In the genomic region with DNA sequence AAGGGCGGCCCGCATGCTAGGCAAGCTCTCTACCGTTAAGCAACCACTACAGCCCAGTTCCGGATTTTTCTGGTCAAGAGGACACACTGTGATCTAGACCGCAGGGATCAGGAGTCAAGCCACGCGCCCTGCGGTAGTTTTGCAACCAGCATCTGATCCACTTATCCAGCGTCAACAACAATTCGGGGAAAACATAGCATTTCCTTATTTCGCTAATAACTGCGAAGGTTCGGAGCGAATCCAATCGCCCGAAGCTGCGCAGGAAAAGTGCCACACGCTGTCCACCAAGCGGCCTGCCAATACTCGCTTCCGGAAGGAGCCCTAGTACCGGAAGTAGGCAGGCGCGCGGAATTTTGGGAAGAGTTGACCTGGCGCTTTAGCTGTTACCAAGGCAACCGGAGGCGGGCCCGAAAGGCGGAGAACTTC, we compare ENCODE assay signal across 7 mouse cellular contexts. TPM values are rescaled to one million over a fixed set of nuclear protein-coding genes. Genes with fewer than 3 reads are reported as not detected.
A peak's percentile ranks its signal among the peaks of the same experiment; 100 is the strongest.
DNase-seq lines count a peak whose midpoint lies in the region; ATAC-seq lines count a peak whose summit lies in the region.

No protein-coding gene starts in this region.

- H3K27me3 ChIP-seq in embryonic facial prominence, embryonic 12.5 days: no peaks in the 10 kb centered on the region
- H3K27me3 ChIP-seq in limb, embryonic 11.5 days (ENCODE audit: control insufficient read depth, insufficient read depth, low read length): no peaks in the 10 kb centered on the region
- H3K27me3 ChIP-seq in midbrain, embryonic 14.5 days (ENCODE audit: control insufficient read depth, insufficient read depth, low read length): no peaks in the 10 kb centered on the region

- H3K27ac ChIP-seq in embryonic facial prominence, embryonic 12.5 days: peak overlapping the region; percentile 74; the same call in 1 of the 2 replicates
- no peak overlapping the region for H3K27ac ChIP-seq in limb, embryonic 11.5 days (replicated peaks; ENCODE audit: low read depth, low read length)
- H3K27ac ChIP-seq in midbrain, embryonic 14.5 days (replicated peaks; ENCODE audit: low read depth, low read length): peak overlapping the region; percentile 79

- peak; percentile 95 for DNase-seq in adrenal gland, postnatal 25 days
- peak; percentile 99 for DNase-seq in heart, adult 11 months
- DNase-seq in kidney, adult 18-20 months: peak; percentile 93
- peak; percentile 96 for DNase-seq in limb, embryonic 11.5 days (ENCODE audit: low spot score)
- DNase-seq in midbrain, embryonic 14.5 days: peak; percentile 98
- peak; percentile 81 to 85 for DNase-seq in spleen, adult 18-20 months

- peak overlapping the region; percentile 62 for H3K4me2 ChIP-seq in embryonic facial prominence, embryonic 12.5 days (replicated peaks)
- peak overlapping the region; percentile 54 for H3K4me2 ChIP-seq in limb, embryonic 11.5 days (ENCODE audit: low read depth, severe bottlenecking)
- peak overlapping the region; percentile 80 for H3K4me2 ChIP-seq in midbrain, embryonic 14.5 days (ENCODE audit: low read length)

- H3K4me3 ChIP-seq in embryonic facial prominence, embryonic 12.5 days: peak overlapping the region; percentile 44
- H3K4me3 ChIP-seq in limb, embryonic 11.5 days (ENCODE audit: low read depth, low read length): peak overlapping the region; percentile 38
- peak overlapping the region; percentile 47 for H3K4me3 ChIP-seq in midbrain, embryonic 14.5 days (replicated peaks; ENCODE audit: low read depth, low read length)

- H3K9ac ChIP-seq in embryonic facial prominence, embryonic 12.5 days: peak overlapping the region; percentile 41; the same call in 1 of the 2 replicates
- H3K9ac ChIP-seq in limb, embryonic 11.5 days (ENCODE audit: low read length): peak overlapping the region; percentile 66
- peak overlapping the region; percentile 68 for H3K9ac ChIP-seq in midbrain, embryonic 14.5 days (replicated peaks; ENCODE audit: low read length)

- peak; percentile 65 for ATAC-seq in embryonic facial prominence, embryonic 12.5 days (ENCODE audit: insufficient number of reproducible peaks, insufficient read depth, low FRiP score, low TSS enrichment)
- peak; percentile 74; the same call in 1 of the 2 replicates for ATAC-seq in limb, embryonic 11.5 days (ENCODE audit: insufficient number of reproducible peaks, low FRiP score, low TSS enrichment, low read depth)
- peak; percentile 88 for ATAC-seq in midbrain, embryonic 14.5 days (ENCODE audit: low FRiP score, low TSS enrichment)

- no peaks in the 10 kb centered on the region for H3K36me3 ChIP-seq in embryonic facial prominence, embryonic 12.5 days
- H3K36me3 ChIP-seq in limb, embryonic 11.5 days (ENCODE audit: control insufficient read depth, insufficient read depth, low read length): no peaks in the 10 kb centered on the region
- no peaks in the 10 kb centered on the region for H3K36me3 ChIP-seq in midbrain, embryonic 14.5 days (ENCODE audit: control insufficient read depth, insufficient read depth, low read length)

- no peaks in the 10 kb centered on the region for H3K4me1 ChIP-seq in embryonic facial prominence, embryonic 12.5 days
- no peaks in the 10 kb centered on the region; the same call in 1 of the 2 replicates for H3K4me1 ChIP-seq in limb, embryonic 11.5 days (ENCODE audit: control insufficient read depth, insufficient read depth, low read length)
- no peaks in the 10 kb centered on the region for H3K4me1 ChIP-seq in midbrain, embryonic 14.5 days (ENCODE audit: control insufficient read depth, insufficient read depth, low read length)

- H3K9me3 ChIP-seq in embryonic facial prominence, embryonic 12.5 days: no peaks in the 10 kb centered on the region
- no peaks in the 10 kb centered on the region for H3K9me3 ChIP-seq in limb, embryonic 11.5 days (ENCODE audit: control insufficient read depth, low read length)
- H3K9me3 ChIP-seq in midbrain, embryonic 14.5 days (ENCODE audit: control insufficient read depth, low read length): no peaks in the 10 kb centered on the region

- WGBS in embryonic facial prominence, embryonic 12.5 days: under 1% methylated on average over 30 of the region's 30 CpGs
- WGBS in limb, embryonic 11.5 days: under 1% methylated on average over 30 of the region's 30 CpGs
- WGBS in midbrain, embryonic 14.5 days: 1% methylated on average over 30 of the region's 30 CpGs

RNA-seq across cellular contexts. Expression of gene Atp23, which starts 4.5 kb away (rescaled TPM):
- total RNA-seq in adrenal gland, postnatal 25 days (2021): 7.6 and 9.5 TPM in 2 replicates
- 21.8 and 23.9 TPM in 2 replicates for polyA plus RNA-seq in embryonic facial prominence, embryonic 12.5 days (2016; fragmentation: Nextera tagmentation; extraction: Ambion mirVana)
- polyA plus RNA-seq in limb, embryonic 11.5 days (2014; fragmentation: Nextera tagmentation; extraction: Ambion mirVana): 20.8 and 21.9 TPM in 2 replicates
- polyA plus RNA-seq in midbrain, embryonic 14.5 days (2014; fragmentation: Nextera tagmentation; extraction: Ambion mirVana): 13.6 and 14.1 TPM in 2 replicates
